Mouse (Mus musculus): ENCODE data around the gene Slc25a22. TPM values are rescaled to one million over a fixed set of nuclear protein-coding genes. Genes with fewer than 3 reads are reported as not detected.

Gene Slc25a22
- polyA plus RNA-seq, 1 experiment from 2014 or later = 13.3 TPM

GRCm38 (mm10) chr7:141466045-141466394, 28.3 kb upstream of the Slc25a22 start:
- peaks cover 41 to 58% of the 10 kb centered on the region in 2 experiments for H3K4me1 ChIP-seq (ENCODE audit: control insufficient read depth in 2 of 2, insufficient read depth in 2 of 2, low read length in 2 of 2)

GRCm38 (mm10) chr7:141465388-141466044, 27.8 kb upstream of the Slc25a22 start:
- 60% methylated on average over 7 of the region's 10 CpGs for WGBS
- Histone ChIP-seq H3K9ac (ENCODE audit: low read length) (peak overlapping the region; percentile 65; the same call in 1 of the 2 replicates), H3K4me1 (ENCODE audit: control insufficient read depth in 2 of 2, insufficient read depth in 2 of 2, low read length in 2 of 2) (peaks cover 41 to 61% of the 10 kb centered on the region in 2 experiments), H3K4me2 (ENCODE audit: low read length) (peak overlapping the region; percentile 64), H3K27me3 (ENCODE audit: control insufficient read depth, insufficient read depth, low read length) (peaks cover 30% of the 10 kb centered on the region), H3K9me3 (ENCODE audit: control insufficient read depth, low read length) (no peaks in the 10 kb centered on the region), H3K36me3 (ENCODE audit: control insufficient read depth, insufficient read depth, low read length) (peaks cover 13% of the 10 kb centered on the region), H3K4me3 (ENCODE audit: control insufficient read depth in 1 of 2, insufficient read depth in 1 of 2, low read depth in 1 of 2, low read length in 2 of 2) (peak overlapping the region in 1 of 2 experiments; percentile 25; a peak in 1 of 4 replicates), H3K27ac (replicated peaks in 1 of 2; ENCODE audit: control insufficient read depth in 1 of 2, insufficient read depth in 1 of 2, low read depth in 2 of 2, low read length in 2 of 2) (peak overlapping the region; percentile 10 to 33; a peak in 2 of 4 replicates)
- no peak for ATAC-seq (ENCODE audit: insufficient number of reproducible peaks, insufficient read depth, low FRiP score, low read depth)

More at GRCm38 (mm10) chr7:141466045-141466394, 28.3 kb upstream of the Slc25a22 start:
- Histone ChIP-seq H3K4me3 (ENCODE audit: control insufficient read depth in 1 of 2, insufficient read depth in 1 of 2, low read depth in 1 of 2, low read length in 2 of 2) (no peak overlapping the region), H3K27ac (replicated peaks in 1 of 2; ENCODE audit: control insufficient read depth in 1 of 2, insufficient read depth in 1 of 2, low read depth in 2 of 2, low read length in 2 of 2) (peak overlapping the region; percentile 10 to 33; a peak in 2 of 4 replicates), H3K36me3 (ENCODE audit: control insufficient read depth, insufficient read depth, low read length) (peaks cover 18% of the 10 kb centered on the region), H3K9me3 (ENCODE audit: control insufficient read depth, low read length) (no peaks in the 10 kb centered on the region), H3K9ac (ENCODE audit: low read length) (peak overlapping the region; percentile 11; the same call in 1 of the 2 replicates), H3K27me3 (ENCODE audit: control insufficient read depth, insufficient read depth, low read length) (peaks cover 26% of the 10 kb centered on the region), H3K4me2 (ENCODE audit: low read length) (peak overlapping the region; percentile 64)
- no peak for ATAC-seq (ENCODE audit: insufficient number of reproducible peaks, insufficient read depth, low FRiP score, low read depth)
- 56% methylated on average over 7 of the region's 7 CpGs for WGBS

- peaks cover 11% of the 10 kb centered on the region for H3K36me3 ChIP-seq (ENCODE audit: control insufficient read depth, insufficient read depth, low read length)
- peaks cover 38 to 57% of the 10 kb centered on the region in 2 experiments for H3K4me1 ChIP-seq (ENCODE audit: control insufficient read depth in 2 of 2, insufficient read depth in 2 of 2, low read length in 2 of 2)
- no peak for ATAC-seq (ENCODE audit: insufficient number of reproducible peaks, insufficient read depth, low FRiP score, low read depth)
- 9% methylated on average over 38 of the region's 38 CpGs for WGBS
- no peaks in the 10 kb centered on the region for H3K9me3 ChIP-seq (ENCODE audit: control insufficient read depth, low read length)
- H3K9ac ChIP-seq (ENCODE audit: low read length) = peak overlapping the region; percentile 65
- H3K4me3 ChIP-seq (ENCODE audit: control insufficient read depth in 1 of 2, insufficient read depth in 1 of 2, low read depth in 1 of 2, low read length in 2 of 2) = peak overlapping the region; percentile 7 to 25
- H3K4me2 ChIP-seq (ENCODE audit: low read length) = peak overlapping the region; percentile 64
- H3K27me3 ChIP-seq (ENCODE audit: control insufficient read depth, insufficient read depth, low read length) = peaks cover 30% of the 10 kb centered on the region
- peak overlapping the region; percentile 11 to 73; a peak in 2 of 4 replicates for H3K27ac ChIP-seq (replicated peaks in 1 of 2; ENCODE audit: control insufficient read depth in 1 of 2, insufficient read depth in 1 of 2, low read depth in 2 of 2, low read length in 2 of 2)
These were observed 27.0 kb upstream of the Slc25a22 start for GRCm38 (mm10) chr7:141464603-141465201.

GRCm38 (mm10) chr7:141463824-141464602, 26.3 kb upstream of the Slc25a22 start:
- Histone ChIP-seq H3K4me1 (ENCODE audit: control insufficient read depth in 2 of 2, insufficient read depth in 2 of 2, low read length in 2 of 2) (peaks cover 31 to 50% of the 10 kb centered on the region in 2 experiments), H3K9me3 (ENCODE audit: control insufficient read depth, low read length) (no peaks in the 10 kb centered on the region), H3K27me3 (ENCODE audit: control insufficient read depth, insufficient read depth, low read length) (peaks cover 30% of the 10 kb centered on the region), H3K36me3 (ENCODE audit: control insufficient read depth, insufficient read depth, low read length) (peaks cover 13% of the 10 kb centered on the region), H3K27ac (replicated peaks in 1 of 2; ENCODE audit: control insufficient read depth in 1 of 2, insufficient read depth in 1 of 2, low read depth in 2 of 2, low read length in 2 of 2) (peak overlapping the region; percentile 45 to 73), H3K9ac (ENCODE audit: low read length) (peak overlapping the region; percentile 65; the same call in 1 of the 2 replicates), H3K4me2 (ENCODE audit: low read length) (peak overlapping the region; percentile 64), H3K4me3 (ENCODE audit: control insufficient read depth in 1 of 2, insufficient read depth in 1 of 2, low read depth in 1 of 2, low read length in 2 of 2) (peak overlapping the region; percentile 7 to 25)
- 31% methylated on average over 12 of the region's 12 CpGs for WGBS
- peak; percentile 0; the same call in 1 of the 2 replicates for ATAC-seq (ENCODE audit: insufficient number of reproducible peaks, insufficient read depth, low FRiP score, low read depth)

GRCm38 (mm10) chr7:141462333-141462821, 24.7 kb upstream of the Slc25a22 start:
- peak overlapping the region; percentile 77 for H3K9ac ChIP-seq (ENCODE audit: low read length)
- 17% methylated on average over 5 of the region's 5 CpGs for WGBS
- H3K4me1 ChIP-seq (ENCODE audit: control insufficient read depth in 2 of 2, insufficient read depth in 2 of 2, low read length in 2 of 2) = peaks cover 22 to 42% of the 10 kb centered on the region in 2 experiments; a peak in 3 of 4 replicates
- ATAC-seq (ENCODE audit: insufficient number of reproducible peaks, insufficient read depth, low FRiP score, low read depth) = no peak
- no peaks in the 10 kb centered on the region for H3K9me3 ChIP-seq (ENCODE audit: control insufficient read depth, low read length)
- H3K4me2 ChIP-seq (ENCODE audit: low read length) = peak overlapping the region; percentile 97
- H3K27me3 ChIP-seq (ENCODE audit: control insufficient read depth, insufficient read depth, low read length) = peaks cover 30% of the 10 kb centered on the region
- peaks cover 23% of the 10 kb centered on the region for H3K36me3 ChIP-seq (ENCODE audit: control insufficient read depth, insufficient read depth, low read length)
- peak overlapping the region; percentile 57 to 61 for H3K4me3 ChIP-seq (ENCODE audit: control insufficient read depth in 1 of 2, insufficient read depth in 1 of 2, low read depth in 1 of 2, low read length in 2 of 2)
- no peak overlapping the region for H3K27ac ChIP-seq (replicated peaks in 1 of 2; ENCODE audit: control insufficient read depth in 1 of 2, insufficient read depth in 1 of 2, low read depth in 2 of 2, low read length in 2 of 2)

GRCm38 (mm10) chr7:141461521-141462332, 24.0 kb upstream of the Slc25a22 start:
- H3K27ac ChIP-seq (replicated peaks in 1 of 2; ENCODE audit: control insufficient read depth in 1 of 2, insufficient read depth in 1 of 2, low read depth in 2 of 2, low read length in 2 of 2) = peak overlapping the region in 1 of 2 experiments; percentile 44; a peak in 2 of 4 replicates
- H3K9ac ChIP-seq (ENCODE audit: low read length) = peak overlapping the region; percentile 77
- H3K4me2 ChIP-seq (ENCODE audit: low read length) = peak overlapping the region; percentile 97
- peak overlapping the region; percentile 57 to 61 for H3K4me3 ChIP-seq (ENCODE audit: control insufficient read depth in 1 of 2, insufficient read depth in 1 of 2, low read depth in 1 of 2, low read length in 2 of 2)
- no peaks in the 10 kb centered on the region for H3K9me3 ChIP-seq (ENCODE audit: control insufficient read depth, low read length)
- no peak for ATAC-seq (ENCODE audit: insufficient number of reproducible peaks, insufficient read depth, low FRiP score, low read depth)
- peaks cover 25% of the 10 kb centered on the region for H3K36me3 ChIP-seq (ENCODE audit: control insufficient read depth, insufficient read depth, low read length)
- H3K4me1 ChIP-seq (ENCODE audit: control insufficient read depth in 2 of 2, insufficient read depth in 2 of 2, low read length in 2 of 2) = peaks cover 19 to 38% of the 10 kb centered on the region in 2 experiments; a peak in 3 of 4 replicates
- WGBS = 1% methylated on average over 58 of the region's 59 CpGs
- peaks cover 30% of the 10 kb centered on the region for H3K27me3 ChIP-seq (ENCODE audit: control insufficient read depth, insufficient read depth, low read length)
